Mouse (Mus musculus) hindbrain, postnatal 0 days (tissue): ENCODE data around the gene Gh. TPM values are rescaled to one million over a fixed set of nuclear protein-coding genes. Genes with fewer than 3 reads are reported as not detected.
A peak's percentile ranks its signal among the peaks of the same experiment; 100 is the strongest.

Experiments used
- ATAC-seq: fragments of 200-750 bp; cut with Nextera tagmentation; 2 replicates; pipeline ENCODE4 v1.8.0; 2017; ENCODE audit warnings: mild to moderate bottlenecking, moderate TSS enrichment, moderate library complexity
- DNase-seq: peaks from one replicate; pipeline ENCODE4 v3.0.0-alpha.2; 2015; ENCODE audit warnings: low spot score
- H3K27ac ChIP-seq: fragments of 300-500 bp; sonication (generic); 2 replicates; pipeline ENCODE4 v1.5.1; 2014; ENCODE audit warnings: mild to moderate bottlenecking
- H3K27me3 ChIP-seq: fragments of 300-500 bp; sonication (generic); 2 replicates; pipeline ENCODE4 v1.6.1; 2014; ENCODE audit warnings: low read length, mixed read lengths; ENCODE audit not compliant: insufficient read depth
- H3K36me3 ChIP-seq: fragments of 300-500 bp; sonication (generic); 2 replicates; pipeline ENCODE4 v1.6.1; 2014; ENCODE audit warnings: low read length, mixed read lengths; ENCODE audit not compliant: insufficient read depth
- H3K4me1 ChIP-seq: fragments of 300-500 bp; sonication (generic); 2 replicates; pipeline ENCODE4 v1.6.1; 2014; ENCODE audit warnings: antibody characterized with exemption, low read length, mixed read lengths; ENCODE audit not compliant: insufficient read depth
- H3K4me2 ChIP-seq: fragments of 300-500 bp; sonication (generic); 2 replicates; pipeline ENCODE4 v1.6.1; 2014; ENCODE audit warnings: low read depth, mild to moderate bottlenecking, low read length, moderate library complexity, mixed read lengths
- H3K4me3 ChIP-seq: fragments of 300-500 bp; sonication (generic); 2 replicates; pipeline ENCODE4 v1.5.1; 2014; ENCODE audit warnings: low read length
- H3K9ac ChIP-seq: fragments of 300-500 bp; sonication (generic); replicated peaks from 2 replicates; pipeline ENCODE4 v1.6.1; 2014; ENCODE audit warnings: mild to moderate bottlenecking, low read length, moderate library complexity, mixed read lengths
- H3K9me3 ChIP-seq: fragments of 300-500 bp; sonication (generic); 2 replicates; pipeline ENCODE4 v1.6.1; 2016; ENCODE audit warnings: low read length, mixed read lengths
- CTCF ChIP-seq: IDR thresholded peaks from 2 replicates; pipeline ENCODE4 v1.5.1; 2016; ENCODE audit warnings: antibody characterized with exemption, control low read depth, low read depth
- WGBS: fragments of 180-500 bp; shearing (Covaris S2); extraction: QIAGEN DNeasy Blood & Tissue Kit; methylation state at CpG from one replicate; pipeline ENCODE4 v1.1.7; 2014; 5-methylcytosine and 5-hydroxymethylcytosine counted together
- polyA plus RNA-seq: library from polyadenylated mRNA; unstranded; fragments of >200 nt; fragmentation: Nextera tagmentation; extraction: Ambion mirVana; gene quantifications from 2 replicates; pipeline ENCODE4 v1.2.1, GENCODE M21; 2015
- total RNA-seq: library from RNA; depleted of rRNA; stranded (reverse); fragments of >200 nt; gene quantifications from 2 replicates; pipeline ENCODE4 v1.2.3, GENCODE M21; 2014

The Gh gene
- total and polyA plus RNA-seq, 2 experiments from 2014 or later: not detected

DNA sequence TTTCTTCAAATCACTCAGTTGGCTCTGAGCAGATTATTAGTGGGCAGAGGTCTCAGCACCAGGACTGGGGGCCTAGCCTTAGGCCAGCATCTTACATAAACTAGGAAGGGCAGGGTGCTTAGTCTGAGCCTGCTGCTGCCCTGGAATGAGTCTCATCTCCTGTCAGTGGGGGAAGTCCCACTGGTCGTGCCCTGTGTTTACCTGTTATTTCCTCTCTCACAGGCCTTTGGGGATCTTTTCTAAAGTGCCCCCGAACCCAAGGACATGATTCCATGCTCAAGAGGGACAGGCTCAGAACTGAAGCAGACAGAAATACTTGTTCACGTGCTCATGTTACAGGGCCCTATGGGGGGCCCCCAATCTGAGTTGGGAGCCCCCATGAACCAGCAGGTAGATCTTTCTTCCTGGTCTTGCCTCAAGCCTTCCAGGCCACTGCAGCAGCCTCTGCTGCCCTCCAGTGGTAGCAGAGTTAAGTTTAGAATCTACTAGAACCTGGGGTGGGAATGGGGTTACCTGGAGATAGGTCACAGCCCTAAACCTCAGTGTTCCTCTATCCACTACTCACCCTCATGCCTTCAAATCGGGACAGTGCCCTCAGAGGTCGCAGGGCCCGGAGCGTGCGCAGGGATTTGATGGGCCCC is 24.0 kb upstream of the Gh start:
- H3K27me3 ChIP-seq: no peaks in the 10 kb centered on the region
- peak; percentile 78 for TF ChIP-seq CTCF
- no peak overlapping the region for H3K9ac ChIP-seq
- H3K27ac ChIP-seq: no peak overlapping the region
- H3K4me1 ChIP-seq: no peaks in the 10 kb centered on the region
- no peaks in the 10 kb centered on the region for H3K9me3 ChIP-seq
- no peak overlapping the region for H3K4me2 ChIP-seq
- H3K36me3 ChIP-seq: no peaks in the 10 kb centered on the region
- 72% methylated on average over 8 of the region's 8 CpGs for WGBS
- H3K4me3 ChIP-seq: no peak overlapping the region
- ATAC-seq (peak; percentile 22; the same call in 1 of the 2 replicates), DNase-seq (peak; percentile 77)

DNA sequence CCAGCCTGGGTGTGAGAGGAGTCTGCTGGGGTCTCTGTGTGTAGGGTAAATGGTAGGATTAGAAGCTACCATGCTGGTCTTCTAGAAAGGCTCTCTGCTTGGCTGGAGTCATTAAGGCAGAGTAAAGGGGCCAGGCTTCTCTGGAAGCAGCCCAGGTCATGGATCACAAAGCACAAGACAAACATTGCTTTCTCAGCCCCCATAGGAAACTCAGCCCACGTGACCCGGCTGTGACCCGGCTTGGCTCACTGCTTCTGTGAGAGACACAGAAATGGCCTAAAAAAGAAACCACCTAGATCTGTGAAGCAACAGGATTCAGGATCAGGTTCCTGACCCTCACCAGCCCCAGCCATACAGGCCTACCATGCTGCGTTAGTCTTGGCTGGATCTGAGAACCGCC is 23.2 kb upstream of the Gh start:
- Histone ChIP-seq H3K27ac (no peak overlapping the region), H3K9ac (no peak overlapping the region), H3K4me1 (no peaks in the 10 kb centered on the region), H3K4me2 (no peak overlapping the region), H3K27me3 (no peaks in the 10 kb centered on the region), H3K9me3 (no peaks in the 10 kb centered on the region), H3K4me3 (no peak overlapping the region), H3K36me3 (no peaks in the 10 kb centered on the region)
- DNase-seq (no peak), ATAC-seq (no peak)
- WGBS: 71% methylated on average over 5 of the region's 5 CpGs
- no peak for TF ChIP-seq CTCF

DNA sequence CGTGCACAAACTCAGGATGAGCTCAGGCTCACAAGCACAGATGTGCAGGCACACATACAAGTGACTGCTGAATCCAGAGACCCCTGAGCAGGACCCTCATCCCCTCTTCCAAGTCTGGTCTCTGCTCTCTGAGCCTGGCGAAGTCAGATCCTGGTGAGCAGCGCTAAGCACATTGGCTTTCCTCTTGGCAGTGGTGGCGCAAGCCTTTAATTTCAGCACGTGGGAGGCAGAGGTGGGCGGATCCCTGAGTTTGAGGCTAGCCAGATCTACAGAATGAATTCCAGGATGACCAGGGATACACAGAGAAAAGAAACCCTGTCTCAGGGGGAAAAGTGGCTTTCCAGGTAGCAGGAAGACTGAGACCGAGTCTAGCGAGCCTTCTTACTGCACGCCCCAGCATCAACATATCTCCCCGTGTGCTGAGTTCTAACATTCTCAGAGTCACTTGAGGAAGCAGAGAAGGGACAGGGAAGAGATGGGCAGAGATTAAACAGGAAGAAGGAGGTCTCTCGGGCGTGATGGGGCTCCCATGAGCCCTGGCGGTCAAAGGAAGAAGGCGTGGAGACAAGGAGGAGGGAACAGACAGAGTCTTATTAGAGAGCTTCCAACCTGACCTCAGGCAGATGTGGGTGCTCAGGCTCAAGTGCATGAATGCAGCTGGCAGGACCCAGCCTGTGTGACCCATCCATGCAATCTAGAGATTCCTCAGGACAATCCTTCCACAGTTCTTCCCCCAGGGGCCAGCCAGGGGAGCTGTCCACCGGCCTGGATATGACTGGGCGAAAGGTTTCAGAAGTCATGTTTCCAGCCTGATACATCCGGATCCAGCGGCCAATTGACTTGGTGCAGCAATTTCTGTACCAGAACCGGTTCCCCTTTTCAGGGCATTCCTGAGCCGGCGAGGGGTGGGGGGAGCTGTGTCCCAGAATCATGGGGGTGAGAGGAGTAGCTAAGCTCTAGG is 17.0 kb upstream of the Gh start:
- no peak for ATAC-seq
- H3K9me3 ChIP-seq: no peaks in the 10 kb centered on the region
- H3K9ac ChIP-seq: no peak overlapping the region
- H3K4me3 ChIP-seq: no peak overlapping the region
- no peaks in the 10 kb centered on the region for H3K4me1 ChIP-seq
- TF ChIP-seq CTCF: no peak
- 77% methylated on average over 21 of the region's 21 CpGs for WGBS
- H3K27ac ChIP-seq: no peak overlapping the region
- DNase-seq: no peak
- H3K4me2 ChIP-seq: no peak overlapping the region
- no peaks in the 10 kb centered on the region for H3K27me3 ChIP-seq
- no peaks in the 10 kb centered on the region for H3K36me3 ChIP-seq

DNA sequence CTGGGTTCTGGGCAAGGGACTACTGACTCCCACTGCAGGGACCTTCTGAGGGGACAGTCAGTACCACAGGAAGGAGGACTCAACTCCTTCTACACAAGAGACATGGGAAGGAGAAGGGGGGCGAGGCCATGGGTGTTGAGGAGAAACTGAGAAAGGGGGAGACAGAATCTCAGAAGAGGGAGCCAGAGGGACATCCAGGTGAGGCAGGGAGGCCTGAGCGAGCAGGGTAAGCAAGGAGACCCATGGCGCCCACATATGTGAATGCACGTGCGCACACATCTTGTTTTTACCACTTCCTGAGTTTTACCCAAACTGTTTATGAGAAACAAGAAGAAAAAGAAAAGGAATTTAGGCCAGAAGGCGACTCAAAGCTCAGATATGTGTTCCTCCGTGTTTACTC is 16.1 kb upstream of the Gh start:
- no peak for ATAC-seq
- Histone ChIP-seq H3K36me3 (no peaks in the 10 kb centered on the region), H3K27ac (no peak overlapping the region), H3K9ac (no peak overlapping the region), H3K9me3 (no peaks in the 10 kb centered on the region), H3K4me3 (no peak overlapping the region), H3K4me1 (no peaks in the 10 kb centered on the region), H3K27me3 (no peaks in the 10 kb centered on the region), H3K4me2 (no peak overlapping the region)
- WGBS: 83% methylated on average over 7 of the region's 7 CpGs
- no peak for TF ChIP-seq CTCF
- no peak for DNase-seq

DNA sequence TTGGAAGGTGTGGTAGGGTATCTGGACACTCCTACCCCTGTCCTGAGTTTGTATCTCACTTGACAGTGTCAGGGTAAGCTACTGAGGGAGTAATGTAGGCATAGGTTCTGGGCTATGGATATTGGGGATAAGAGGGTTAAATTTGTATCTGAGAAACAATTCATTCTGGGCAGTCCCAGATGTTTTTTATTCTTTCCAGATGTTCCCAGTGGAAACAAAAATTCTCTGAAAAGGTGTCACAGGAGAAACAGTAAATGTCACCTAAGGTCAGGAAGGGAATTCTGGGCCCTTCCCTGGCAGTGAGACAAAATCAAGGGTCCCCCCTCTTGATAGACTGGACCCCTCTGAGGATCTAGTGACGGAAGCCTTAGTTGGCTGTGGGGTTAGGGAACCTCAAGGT is 14.8 kb upstream of the Gh start:
- H3K36me3 ChIP-seq: no peaks in the 10 kb centered on the region
- TF ChIP-seq CTCF: no peak
- no peak overlapping the region for H3K4me3 ChIP-seq
- H3K4me2 ChIP-seq: no peak overlapping the region
- H3K27me3 ChIP-seq: no peaks in the 10 kb centered on the region
- H3K9me3 ChIP-seq: no peaks in the 10 kb centered on the region
- 89% methylated on average over 1 of the region's 1 CpGs for WGBS
- no peak overlapping the region for H3K9ac ChIP-seq
- H3K4me1 ChIP-seq: no peaks in the 10 kb centered on the region
- H3K27ac ChIP-seq: no peak overlapping the region
- DNase-seq (no peak), ATAC-seq (no peak)

DNA sequence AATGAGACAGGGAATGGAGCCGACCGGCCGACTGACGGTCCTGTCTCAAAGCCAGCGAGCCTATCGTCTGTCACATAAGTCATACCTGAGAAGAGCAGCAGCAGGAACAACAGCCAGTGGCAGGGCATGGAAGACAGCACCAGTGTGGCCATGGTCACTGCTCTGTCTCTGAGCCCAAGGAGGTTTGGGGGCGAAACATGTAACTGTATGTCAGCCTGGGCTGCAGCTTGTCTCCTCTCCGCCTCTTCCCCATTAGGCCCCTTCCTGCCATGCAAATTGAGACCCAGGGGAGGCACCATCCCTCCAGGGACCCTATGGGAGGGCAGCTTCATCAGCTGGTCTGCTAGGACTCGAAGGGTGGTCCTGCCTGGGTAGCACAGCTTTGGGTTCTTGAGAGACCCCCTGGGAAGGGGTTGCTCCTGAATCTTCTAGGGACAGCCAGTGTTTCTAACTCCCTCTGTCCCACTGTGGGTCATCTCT is 12.7 kb upstream of the Gh start, which contains the start of gene Cd79b:
TSS of gene Cd79b (minus strand) at position 430 of the 480 bp plus-strand sequence.
- Histone ChIP-seq H3K9me3 (no peaks in the 10 kb centered on the region), H3K27ac (no peak within 1 kb of the TSS), H3K9ac (no peak within 1 kb of the TSS), H3K27me3 (no peaks in the 10 kb centered on the region), H3K4me3 (no peak within 1 kb of the TSS), H3K36me3 (no peaks in the 10 kb centered on the region), H3K4me1 (no peaks in the 10 kb centered on the region), H3K4me2 (no peak within 1 kb of the TSS)
- DNase-seq (no peak), ATAC-seq (no peak)
- TF ChIP-seq CTCF: no peak
- 75% methylated on average over 9 of the region's 9 CpGs for WGBS
